Mouse (Mus musculus): ENCODE data around the gene Amph. TPM values are rescaled to one million over a fixed set of nuclear protein-coding genes. Genes with fewer than 3 reads are reported as not detected.
"Not testable (repeated sequence)": the region's sequence is repeated elsewhere in the genome, so short reads cannot be mapped to it uniquely, and the experiment has no call there.

The Amph gene
- polyA plus RNA-seq, 1 experiment from 2014 or later: 1.6 TPM

GRCm38 (mm10) chr13:19101889-19102402 is 153.9 kb downstream of the Amph start:
- ChIA-PET CTCF (no interaction called here), POLR2A (no interaction called here)
- ATAC-seq: no peak
- in situ Hi-C loops (cut with MboI; ENCODE audit: low pct_unique_long_range_greater_than_20kb): no loop called here
- no peak for DNase-seq (ENCODE audit: low read depth, low spot score)
- TF ChIP-seq CTCF (IDR thresholded peaks at IDR 0.05): no peak
- H3K27me3 ChIP-seq: peaks cover 5% of the 10 kb centered on the region

- ChIA-PET CTCF (interaction anchor here (0.8 kb wide), 1 partner anchor 20 kb away, joined by 3 read pairs; no protein-coding TSS in a partner anchor), POLR2A (no interaction called here)
- no peaks in the 10 kb centered on the region for H3K27me3 ChIP-seq
- in situ Hi-C loops (cut with MboI; ENCODE audit: low pct_unique_long_range_greater_than_20kb): no loop called here
- DNase-seq (ENCODE audit: low read depth, low spot score) (no peak), ATAC-seq (no peak)
- TF ChIP-seq CTCF (IDR thresholded peaks at IDR 0.05): no peak
These were observed 158.4 kb downstream of the Amph start for GRCm38 (mm10) chr13:19106418-19106817.

- in situ Hi-C loops (cut with MboI; ENCODE audit: low pct_unique_long_range_greater_than_20kb): no loop called here
- POLR2A ChIA-PET: no interaction called here
- DNase-seq (ENCODE audit: low read depth, low spot score) (no peak), ATAC-seq (no peak)
- CTCF ChIA-PET: interaction anchor here (0.8 to 1.3 kb wide), 2 partner anchors 25 to 71 kb away, joined by 3 read pairs; no protein-coding TSS in a partner anchor
- H3K27me3 ChIP-seq: no peaks in the 10 kb centered on the region
- no peak for TF ChIP-seq CTCF (IDR thresholded peaks at IDR 0.05)
These were observed 161.3 kb downstream of the Amph start for GRCm38 (mm10) chr13:19109331-19109730.

GRCm38 (mm10) chr13:19113034-19113922 is 165.3 kb downstream of the Amph start:
- ATAC-seq (no peak), DNase-seq (ENCODE audit: low read depth, low spot score) (no peak)
- POLR2A ChIA-PET: no interaction called here
- in situ Hi-C loops (cut with MboI; ENCODE audit: low pct_unique_long_range_greater_than_20kb): no loop called here
- CTCF ChIA-PET: no interaction called here
- TF ChIP-seq CTCF (IDR thresholded peaks at IDR 0.05): no peak
- H3K27me3 ChIP-seq: no peaks in the 10 kb centered on the region

- CTCF ChIA-PET; POLR2A ChIA-PET; ATAC-seq; in situ Hi-C loops (cut with MboI; ENCODE audit: low pct_unique_long_range_greater_than_20kb); H3K27me3 ChIP-seq; DNase-seq (ENCODE audit: low read depth, low spot score): not testable (repeated sequence)
These were observed 166.8 kb downstream of the Amph start for GRCm38 (mm10) chr13:19114761-19115160.

GRCm38 (mm10) chr13:19126912-19127552 is 179.0 kb downstream of the Amph start:
- ChIA-PET POLR2A (no interaction called here), CTCF (interaction anchor here (1.1 kb wide), 1 partner anchor 21 kb away, joined by 3 read pairs; no protein-coding TSS in a partner anchor)
- TF ChIP-seq CTCF (IDR thresholded peaks at IDR 0.05): no peak
- in situ Hi-C loops (cut with MboI; ENCODE audit: low pct_unique_long_range_greater_than_20kb): loop anchor here (25.0 kb wide), 1 partner anchor 1065 kb away; no protein-coding TSS in a partner anchor
- peaks cover 11% of the 10 kb centered on the region for H3K27me3 ChIP-seq
- no peak for DNase-seq (ENCODE audit: low read depth, low spot score)
- no peak for ATAC-seq

- peak; percentile 51 for ATAC-seq
These were observed 185.8 kb downstream of the Amph start for GRCm38 (mm10) chr13:19133833-19134232.

GRCm38 (mm10) chr13:19137212-19137611 is 189.2 kb downstream of the Amph start:
- in situ Hi-C loops (cut with MboI; ENCODE audit: low pct_unique_long_range_greater_than_20kb): loop anchor here (25.0 kb wide), 1 partner anchor 1075 kb away; no protein-coding TSS in a partner anchor
- H3K27me3 ChIP-seq: peaks cover 7% of the 10 kb centered on the region
- ChIA-PET CTCF (no interaction called here), POLR2A (no interaction called here)
- ATAC-seq (no peak), DNase-seq (ENCODE audit: low read depth, low spot score) (no peak)
- TF ChIP-seq CTCF (IDR thresholded peaks at IDR 0.05): no peak

More at GRCm38 (mm10) chr13:19133833-19134232, 185.8 kb downstream of the Amph start:
- ChIA-PET POLR2A (no interaction called here), CTCF (interaction anchor here (0.7 to 2.3 kb wide), 5 partner anchors 9 to 268 kb away, joined by 3 to 9 read pairs (median 3); no protein-coding TSS in a partner anchor)
- in situ Hi-C loops (cut with MboI; ENCODE audit: low pct_unique_long_range_greater_than_20kb): loop anchor here (25.0 kb wide), 1 partner anchor 1072 kb away; no protein-coding TSS in a partner anchor
- no peak for DNase-seq (ENCODE audit: low read depth, low spot score)
- peaks cover 12% of the 10 kb centered on the region for H3K27me3 ChIP-seq
- TF ChIP-seq CTCF (IDR thresholded peaks at IDR 0.05): peak; percentile 76

GRCm38 (mm10) chr13:19137932-19138331 is 189.9 kb downstream of the Amph start:
- in situ Hi-C loops (cut with MboI; ENCODE audit: low pct_unique_long_range_greater_than_20kb): loop anchor here (25.0 kb wide), 1 partner anchor 1076 kb away; no protein-coding TSS in a partner anchor
- POLR2A ChIA-PET: no interaction called here
- H3K27me3 ChIP-seq: peaks cover 10% of the 10 kb centered on the region
- no peak for TF ChIP-seq CTCF (IDR thresholded peaks at IDR 0.05)
- ATAC-seq (no peak), DNase-seq (ENCODE audit: low read depth, low spot score) (no peak)
- CTCF ChIA-PET: no interaction called here

GRCm38 (mm10) chr13:19138550-19138949 is 190.5 kb downstream of the Amph start:
- no peak for DNase-seq (ENCODE audit: low read depth, low spot score)
- POLR2A ChIA-PET: no interaction called here
- no peak for ATAC-seq
- no peak for TF ChIP-seq CTCF (IDR thresholded peaks at IDR 0.05)
- H3K27me3 ChIP-seq: peaks cover 5% of the 10 kb centered on the region
- CTCF ChIA-PET: no interaction called here
- in situ Hi-C loops (cut with MboI; ENCODE audit: low pct_unique_long_range_greater_than_20kb): loop anchor here (25.0 kb wide), 1 partner anchor 1076 kb away; no protein-coding TSS in a partner anchor

All from Patski (cell line).